Mouse (Mus musculus) embryonic facial prominence, embryonic 11.5 days (tissue): Measurements from ENCODE around the gene Hrk. TPM values are rescaled to one million over a fixed set of nuclear protein-coding genes. Genes with fewer than 3 reads are reported as not detected.

Source experiments
- ATAC-seq: fragments of 200-750 bp; cut with Nextera tagmentation; replicated peaks from 2 replicates; pipeline ENCODE4 v1.8.0; 2017; ENCODE audit warnings: low read depth; ENCODE audit not compliant: insufficient number of reproducible peaks, low FRiP score, low TSS enrichment
- DNase-seq: peaks from one replicate; pipeline ENCODE4 v3.0.0-alpha.2; 2015; ENCODE audit warnings: low spot score
- H3K27ac ChIP-seq: fragments of 300-500 bp; sonication (generic); replicated peaks from 2 replicates; pipeline ENCODE4 v1.5.1; 2014; ENCODE audit warnings: mild to moderate bottlenecking, low read depth, low read length, control low read depth
- H3K27me3 ChIP-seq: fragments of 300-500 bp; sonication (generic); 2 replicates; pipeline ENCODE4 v1.6.1; 2014; ENCODE audit warnings: mild to moderate bottlenecking, low read length, moderate library complexity, mixed read lengths; ENCODE audit not compliant: control insufficient read depth, insufficient read depth
- H3K36me3 ChIP-seq: fragments of 300-500 bp; sonication (generic); replicated peaks from 2 replicates; pipeline ENCODE4 v1.6.1; 2014; ENCODE audit warnings: low read depth, mild to moderate bottlenecking, low read length, moderate library complexity, mixed read lengths; ENCODE audit not compliant: control insufficient read depth, insufficient read depth
- H3K4me1 ChIP-seq: fragments of 300-500 bp; sonication (generic); 2 replicates; pipeline ENCODE4 v1.6.1; 2014; ENCODE audit warnings: low read length, mixed read lengths; ENCODE audit not compliant: control insufficient read depth, insufficient read depth
- H3K4me2 ChIP-seq: fragments of 300-500 bp; sonication (generic); 2 replicates; pipeline ENCODE4 v1.6.1; 2014; ENCODE audit warnings: low read depth, mild to moderate bottlenecking, control low read depth, low read length, moderate library complexity
- H3K4me3 ChIP-seq: fragments of 300-500 bp; sonication (generic); 2 replicates; pipeline ENCODE4 v1.5.1; 2014; ENCODE audit warnings: low read depth, low read length, control low read depth
- H3K9ac ChIP-seq: fragments of 300-500 bp; sonication (generic); replicated peaks from 2 replicates; pipeline ENCODE4 v1.6.1; 2014; ENCODE audit warnings: mild to moderate bottlenecking, control low read depth, low read length
- H3K9me3 ChIP-seq: fragments of 300-500 bp; sonication (generic); replicated peaks from 2 replicates; pipeline ENCODE4 v1.6.1; 2016; ENCODE audit warnings: mild to moderate bottlenecking, low read length, inconsistent platforms, mixed read lengths; ENCODE audit not compliant: control insufficient read depth
- WGBS: fragments of 180-500 bp; shearing (Covaris S2); extraction: QIAGEN DNeasy Blood & Tissue Kit; methylation state at CpG from one replicate; pipeline ENCODE4 v1.1.7; 2014; 5-methylcytosine and 5-hydroxymethylcytosine counted together
- polyA plus RNA-seq: library from polyadenylated mRNA; unstranded; fragments of >200 nt; fragmentation: Nextera tagmentation; extraction: Ambion mirVana; gene quantifications from 2 replicates; pipeline ENCODE4 v1.2.1, GENCODE M21; 2014

Gene Hrk
- polyA plus RNA-seq, 1 experiment from 2014 or later, result 0.49 TPM

DNA sequence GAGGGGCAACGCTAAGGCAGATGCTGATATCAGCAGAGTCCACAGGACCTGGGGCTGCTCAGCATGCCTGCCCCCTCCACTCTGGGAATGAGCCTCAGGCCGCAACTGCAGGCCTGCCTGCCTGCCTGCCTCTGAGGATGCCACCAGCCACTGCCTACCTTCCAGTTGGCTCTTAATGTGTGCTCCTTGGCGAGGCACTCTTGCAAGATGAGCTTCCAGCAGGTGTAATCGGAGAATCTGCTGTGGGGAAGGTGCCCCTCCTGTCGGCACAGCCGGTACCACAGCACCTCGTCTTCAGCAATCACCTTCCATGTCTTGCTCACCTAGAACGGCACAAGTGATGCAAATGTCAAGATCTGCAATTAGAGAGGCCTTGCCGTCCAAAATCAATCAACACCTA lies 35.8 kb upstream of the Hrk start:
- Histone ChIP-seq H3K4me1 (no peaks in the 10 kb centered on the region), H3K9me3 (no peaks in the 10 kb centered on the region), H3K4me2 (no peak overlapping the region), H3K4me3 (no peak overlapping the region), H3K27ac (no peak overlapping the region), H3K9ac (no peak overlapping the region), H3K36me3 (no peaks in the 10 kb centered on the region; the same call in 1 of the 2 replicates), H3K27me3 (no peaks in the 10 kb centered on the region)
- ATAC-seq (no peak), DNase-seq (no peak)
- WGBS, result 80% methylated on average over 9 of the region's 9 CpGs

DNA sequence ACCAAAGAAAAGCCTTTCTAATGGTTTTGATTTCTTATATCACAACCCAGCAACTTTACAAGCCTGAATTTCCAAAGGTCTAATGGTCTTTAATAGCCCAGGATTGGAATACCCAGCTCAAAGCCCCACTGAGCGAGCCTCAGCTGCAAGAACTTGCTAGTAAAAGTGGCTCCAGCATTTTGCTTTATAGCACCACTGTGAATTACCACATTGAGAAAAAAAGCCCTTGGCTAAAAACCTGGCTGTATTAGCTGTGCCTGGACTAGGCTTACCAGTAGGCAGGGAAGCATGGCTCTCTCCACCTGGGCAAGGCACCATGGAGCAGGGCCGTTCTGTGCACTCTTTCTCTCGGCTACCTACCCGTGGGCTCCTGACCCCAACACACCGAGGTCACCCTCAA lies 28.1 kb upstream of the Hrk start:
- H3K9ac ChIP-seq, result no peak overlapping the region
- WGBS, result 77% methylated on average over 5 of the region's 5 CpGs
- no peak for DNase-seq

DNA sequence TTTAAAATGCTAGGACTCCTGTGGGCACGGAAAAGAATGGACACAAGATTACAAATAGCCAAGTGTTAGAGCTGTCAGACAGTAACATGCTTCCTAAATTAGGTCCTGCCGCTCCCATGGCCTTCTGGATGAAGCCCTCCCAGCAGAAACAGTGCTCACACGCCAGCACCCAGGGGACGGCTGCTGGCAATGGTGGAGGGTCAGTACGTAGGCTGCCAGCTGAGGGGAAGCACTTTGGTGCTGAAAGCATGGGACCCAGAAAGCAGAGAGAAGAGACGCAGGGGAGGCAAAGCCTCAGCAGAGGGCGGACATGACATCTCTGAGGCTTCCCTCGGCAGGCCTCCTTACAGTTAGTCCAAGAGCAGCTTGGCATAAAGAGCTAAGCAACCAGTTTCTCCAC lies 24.8 kb upstream of the Hrk start:
- ATAC-seq, result no peak
- WGBS, result 94% methylated on average over 8 of the region's 8 CpGs
- H3K27ac ChIP-seq, result no peak overlapping the region

More for the DNA sequence above, 28.1 kb upstream of the Hrk start:
- H3K4me1 ChIP-seq, result no peaks in the 10 kb centered on the region
- H3K4me3 ChIP-seq, result no peak overlapping the region
- no peaks in the 10 kb centered on the region for H3K36me3 ChIP-seq
- no peak overlapping the region for H3K27ac ChIP-seq
- no peak for ATAC-seq
- H3K27me3 ChIP-seq, result no peaks in the 10 kb centered on the region
- H3K4me2 ChIP-seq, result no peak overlapping the region
- H3K9me3 ChIP-seq, result no peaks in the 10 kb centered on the region

DNA sequence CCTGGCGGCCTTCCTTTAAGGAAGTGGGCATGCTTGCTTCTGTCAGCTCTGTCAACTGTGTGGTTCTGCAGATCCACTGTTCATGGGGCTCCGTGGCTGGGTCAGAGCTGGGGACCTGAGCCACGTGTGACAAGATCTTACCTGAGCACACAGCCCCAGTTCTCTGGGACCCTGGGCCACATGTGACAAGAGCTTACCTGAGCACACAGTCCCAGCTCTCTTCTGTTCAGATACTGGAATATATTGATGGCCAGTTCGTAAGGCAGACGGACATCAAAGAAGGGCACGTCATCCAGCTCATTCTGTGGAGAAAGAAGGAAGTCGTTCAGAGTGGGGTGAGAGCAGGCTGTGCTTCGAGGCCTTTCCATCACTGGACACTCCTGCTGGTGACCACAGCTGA lies 22.0 kb upstream of the Hrk start:
- Histone ChIP-seq H3K4me1 (no peaks in the 10 kb centered on the region; the same call in 1 of the 2 replicates), H3K9me3 (no peaks in the 10 kb centered on the region), H3K4me3 (no peak overlapping the region), H3K4me2 (no peak overlapping the region), H3K36me3 (peaks cover 2% of the 10 kb centered on the region), H3K27me3 (no peaks in the 10 kb centered on the region), H3K9ac (no peak overlapping the region), H3K27ac (no peak overlapping the region)
- WGBS, result 89% methylated on average over 8 of the region's 8 CpGs
- ATAC-seq (no peak), DNase-seq (no peak)

More for the DNA sequence above, 24.8 kb upstream of the Hrk start:
- no peak overlapping the region for H3K4me3 ChIP-seq
- H3K4me2 ChIP-seq, result no peak overlapping the region
- no peaks in the 10 kb centered on the region for H3K27me3 ChIP-seq
- no peak overlapping the region for H3K9ac ChIP-seq
- H3K4me1 ChIP-seq, result no peaks in the 10 kb centered on the region; the same call in 1 of the 2 replicates
- DNase-seq, result no peak
- no peaks in the 10 kb centered on the region for H3K9me3 ChIP-seq
- no peaks in the 10 kb centered on the region for H3K36me3 ChIP-seq

DNA sequence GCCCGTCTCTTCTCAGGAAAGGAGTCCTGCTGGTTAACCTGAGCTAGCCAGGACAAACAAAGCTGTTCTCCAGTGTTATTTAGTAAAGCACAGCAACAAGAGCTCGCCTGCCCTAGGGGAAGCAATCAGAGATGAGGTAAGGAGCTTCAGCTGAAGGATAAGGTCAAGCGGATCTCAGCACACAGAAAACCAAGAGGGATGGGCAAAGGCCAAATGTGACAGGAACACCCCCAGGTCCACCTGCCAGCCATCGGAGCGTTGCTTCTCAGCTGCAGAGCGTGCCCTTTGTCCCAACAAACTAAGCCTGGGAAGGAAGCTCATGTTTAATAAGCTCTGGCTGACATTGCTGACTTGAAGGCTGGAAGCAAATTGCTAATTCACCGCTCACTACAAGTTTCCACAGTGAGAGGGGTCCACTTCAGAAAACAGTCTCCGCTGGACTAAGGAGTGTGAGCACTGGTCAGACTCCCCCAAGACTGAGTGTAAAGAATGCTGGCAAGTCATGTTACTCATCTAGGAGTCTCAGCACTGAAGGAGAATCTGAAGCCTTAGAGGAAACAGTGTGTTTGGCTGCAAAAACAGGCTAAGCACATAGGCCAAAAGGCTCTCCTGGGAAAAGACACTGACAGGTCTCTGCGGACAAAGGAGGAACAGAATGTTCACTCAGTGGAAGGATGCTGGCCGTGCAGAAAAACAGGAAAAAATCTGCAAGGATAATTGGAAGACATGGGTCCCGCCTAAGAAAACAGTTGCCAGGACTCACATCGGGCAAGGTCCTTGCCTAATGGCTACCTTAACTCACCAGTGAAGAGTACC lies 21.0 kb upstream of the Hrk start:
- Histone ChIP-seq H3K27ac (no peak overlapping the region), H3K9ac (no peak overlapping the region), H3K4me1 (no peaks in the 10 kb centered on the region; the same call in 1 of the 2 replicates), H3K9me3 (no peaks in the 10 kb centered on the region), H3K36me3 (peaks cover 2% of the 10 kb centered on the region), H3K4me3 (no peak overlapping the region), H3K4me2 (no peak overlapping the region), H3K27me3 (no peaks in the 10 kb centered on the region)
- no peak for DNase-seq
- no peak for ATAC-seq
- WGBS, result 80% methylated on average over 12 of the region's 12 CpGs

DNA sequence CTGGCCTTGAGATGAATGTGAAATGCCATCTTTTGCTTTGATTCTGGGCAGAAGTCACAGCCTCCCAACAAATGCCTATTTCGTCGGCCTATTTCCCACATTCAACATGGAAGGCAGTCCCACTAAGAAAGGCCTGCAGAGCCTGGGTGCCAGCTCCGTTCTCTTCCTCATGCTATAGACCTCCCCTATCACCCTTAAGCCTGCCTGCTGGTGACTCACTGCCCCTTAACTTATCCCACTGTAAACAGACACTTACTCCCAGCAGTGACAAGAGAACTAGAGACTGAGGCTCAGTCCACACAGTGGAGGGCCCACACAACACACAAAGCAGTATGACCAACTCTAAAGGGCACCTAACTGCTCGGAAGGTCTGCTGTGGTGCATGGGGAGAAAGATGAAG lies 20.1 kb upstream of the Hrk start:
- no peak overlapping the region for H3K27ac ChIP-seq
- H3K9me3 ChIP-seq, result no peaks in the 10 kb centered on the region
- ATAC-seq (no peak), DNase-seq (no peak)
- no peak overlapping the region for H3K9ac ChIP-seq
- no peaks in the 10 kb centered on the region for H3K27me3 ChIP-seq
- H3K36me3 ChIP-seq, result peaks cover 2% of the 10 kb centered on the region
- no peak overlapping the region for H3K4me3 ChIP-seq
- no peaks in the 10 kb centered on the region; the same call in 1 of the 2 replicates for H3K4me1 ChIP-seq
- WGBS, result 92% methylated on average over 4 of the region's 4 CpGs
- H3K4me2 ChIP-seq, result no peak overlapping the region

DNA sequence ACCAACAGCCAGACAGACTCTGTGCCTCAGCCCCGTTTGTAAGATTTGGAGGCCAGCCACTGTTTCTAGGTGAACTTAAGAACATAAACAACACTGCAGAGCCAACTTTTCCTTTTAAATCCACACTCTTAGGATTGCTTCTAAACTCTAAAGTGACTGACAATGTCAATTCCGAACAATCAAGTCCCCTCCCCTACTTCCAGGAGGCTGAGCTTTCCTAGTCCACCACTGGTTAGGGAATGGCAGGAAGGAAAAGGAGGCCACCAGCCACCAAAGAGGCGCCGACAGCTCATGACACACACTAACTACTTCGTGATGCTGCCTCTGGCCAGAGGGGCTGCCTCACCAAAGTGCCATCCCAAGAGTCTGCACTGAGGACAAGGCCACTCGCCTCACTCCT lies 19.7 kb upstream of the Hrk start:
- Histone ChIP-seq H3K9me3 (no peaks in the 10 kb centered on the region), H3K4me3 (no peak overlapping the region), H3K4me1 (no peaks in the 10 kb centered on the region; the same call in 1 of the 2 replicates), H3K4me2 (no peak overlapping the region), H3K9ac (no peak overlapping the region), H3K36me3 (peaks cover 2% of the 10 kb centered on the region), H3K27me3 (no peaks in the 10 kb centered on the region), H3K27ac (no peak overlapping the region)
- ATAC-seq (no peak), DNase-seq (no peak)
- WGBS, result 85% methylated on average over 6 of the region's 6 CpGs

DNA sequence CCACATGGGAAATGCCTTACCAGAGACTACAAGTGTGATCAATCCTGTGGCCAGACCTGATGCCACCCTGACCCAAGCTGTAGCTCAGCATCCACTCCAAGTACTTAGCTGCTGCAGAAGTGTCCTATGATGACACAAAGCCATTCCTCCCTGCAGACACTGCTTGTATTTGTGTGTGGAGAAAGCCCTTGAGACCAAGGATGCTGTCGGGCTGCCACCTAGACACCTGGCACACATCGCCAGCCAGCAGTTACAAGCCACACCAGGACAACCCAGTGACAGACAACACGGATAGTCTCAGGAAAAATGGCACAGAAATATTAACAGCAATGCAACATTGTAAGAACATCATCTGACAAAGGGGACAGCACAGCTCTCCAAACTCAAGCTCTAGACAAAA lies 19.0 kb upstream of the Hrk start:
- peaks cover 2% of the 10 kb centered on the region for H3K36me3 ChIP-seq
- WGBS, result 95% methylated on average over 3 of the region's 3 CpGs

More for the DNA sequence above, 19.0 kb upstream of the Hrk start:
- no peak overlapping the region for H3K27ac ChIP-seq
- DNase-seq (no peak), ATAC-seq (no peak)
- H3K4me1 ChIP-seq, result no peaks in the 10 kb centered on the region; the same call in 1 of the 2 replicates
- H3K4me3 ChIP-seq, result no peak overlapping the region
- no peaks in the 10 kb centered on the region for H3K27me3 ChIP-seq
- H3K9ac ChIP-seq, result no peak overlapping the region
- H3K9me3 ChIP-seq, result no peaks in the 10 kb centered on the region
- H3K4me2 ChIP-seq, result no peak overlapping the region
